Mouse (Mus musculus) embryo, embryonic 10.5 days (tissue): ENCODE measurements around the gene Gm10192.
A peak's percentile ranks its signal among the peaks of the same experiment; 100 is the strongest.
"Not testable (repeated sequence)": the region's sequence is repeated elsewhere in the genome, so short reads cannot be mapped to it uniquely, and the experiment has no call there.

Source experiments
- DNase-seq: peaks from one replicate; pipeline ENCODE4 v3.0.0-alpha.2; 2015; ENCODE audit warnings: low spot score

Gene Gm10192

DNA sequence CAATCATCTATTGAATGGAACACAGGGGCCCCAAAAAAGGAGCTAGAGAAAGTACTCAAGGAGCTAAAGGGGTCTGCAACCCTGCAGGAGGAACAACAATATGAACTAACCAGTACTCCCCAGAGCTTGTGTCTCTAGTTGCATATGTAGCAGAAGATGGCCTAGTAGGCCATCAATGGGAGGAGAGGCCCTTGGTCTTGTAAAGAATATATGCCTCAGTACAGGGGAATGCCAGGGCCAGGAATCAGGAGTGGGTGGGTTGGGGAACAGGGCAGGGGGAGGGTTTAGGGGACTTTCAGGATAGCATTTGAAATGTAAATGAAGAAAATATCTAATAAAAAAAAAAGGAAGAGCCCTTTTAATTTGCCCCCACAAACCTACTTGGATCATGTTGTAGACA is at the start of gene Gm10192:
Gene Gm10192 (minus strand): TSS at position 101 of the 400 bp plus-strand sequence.
- DNase-seq: not testable (repeated sequence)

DNA sequence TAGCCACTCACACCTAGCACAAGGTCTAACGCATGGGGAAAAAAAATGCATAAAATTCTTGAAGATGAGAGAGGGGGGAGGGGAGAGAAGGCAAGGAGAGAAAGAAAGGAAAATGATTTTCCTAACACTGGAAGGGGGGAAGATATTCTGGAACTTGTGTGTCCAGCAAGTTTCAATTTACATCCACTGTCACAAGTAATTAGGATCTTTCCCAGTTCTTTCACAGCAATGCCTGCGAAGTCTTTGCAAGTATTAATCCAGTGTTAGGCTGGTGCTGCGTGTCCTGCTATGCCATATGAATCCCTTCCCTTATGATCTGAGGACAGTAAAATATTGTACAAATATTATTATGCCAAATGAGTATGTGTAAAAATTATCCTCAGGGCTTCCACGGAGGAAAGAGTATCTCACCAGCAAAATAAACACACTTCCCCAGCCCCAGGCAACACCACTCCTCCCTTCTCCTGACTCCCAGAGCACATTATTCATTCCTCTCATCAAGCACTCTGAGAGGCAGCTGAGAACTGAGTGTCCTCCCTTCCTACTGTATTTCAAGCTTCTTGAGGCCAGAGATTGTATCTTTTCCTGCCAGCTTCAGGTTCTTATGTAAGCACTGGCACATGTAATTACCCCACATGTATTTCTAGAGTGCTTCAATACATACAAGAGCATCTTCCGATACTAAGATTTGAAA is 47.6 kb upstream of the Gm10192 start:
- peak; percentile 31 for DNase-seq

DNA sequence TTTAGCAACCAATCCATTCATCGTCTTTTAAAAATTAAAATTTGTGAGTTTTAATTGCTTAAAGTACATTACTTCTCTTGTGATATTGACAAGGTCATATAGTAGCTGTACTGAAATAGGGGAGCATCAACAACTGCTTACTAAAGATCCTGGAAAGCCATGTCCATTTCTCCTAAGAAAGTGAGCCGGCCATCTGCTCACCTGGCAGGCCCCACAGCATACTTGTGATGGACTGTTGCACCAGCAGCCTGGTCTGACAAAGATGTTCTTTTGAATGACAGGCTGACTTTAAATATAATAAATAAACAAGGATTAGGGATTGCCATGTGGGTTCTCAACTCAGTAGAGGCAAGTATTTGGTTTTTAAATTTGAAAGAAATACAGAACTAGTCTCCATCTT is 36.7 kb upstream of the Gm10192 start:
- no peak for DNase-seq

DNA sequence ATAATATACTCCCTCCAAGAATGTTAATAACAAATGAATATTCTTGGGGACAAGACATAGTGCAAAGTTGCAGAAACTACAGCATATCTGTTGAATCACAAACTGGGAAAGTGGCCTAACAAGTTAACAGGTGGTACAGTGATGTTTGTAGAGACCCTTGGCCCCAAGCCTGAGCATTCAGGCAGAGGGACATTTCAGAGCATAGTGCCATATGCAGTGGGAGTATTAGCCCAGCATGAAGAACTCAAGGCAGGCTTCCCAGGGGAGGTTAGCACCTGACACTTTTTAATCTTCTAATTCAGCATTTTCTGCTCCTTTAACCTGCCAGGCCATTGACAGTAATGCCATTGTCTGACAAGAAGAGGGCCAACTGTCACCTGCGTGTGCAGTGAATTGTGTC is 34.9 kb upstream of the Gm10192 start:
- DNase-seq: no peak

DNA sequence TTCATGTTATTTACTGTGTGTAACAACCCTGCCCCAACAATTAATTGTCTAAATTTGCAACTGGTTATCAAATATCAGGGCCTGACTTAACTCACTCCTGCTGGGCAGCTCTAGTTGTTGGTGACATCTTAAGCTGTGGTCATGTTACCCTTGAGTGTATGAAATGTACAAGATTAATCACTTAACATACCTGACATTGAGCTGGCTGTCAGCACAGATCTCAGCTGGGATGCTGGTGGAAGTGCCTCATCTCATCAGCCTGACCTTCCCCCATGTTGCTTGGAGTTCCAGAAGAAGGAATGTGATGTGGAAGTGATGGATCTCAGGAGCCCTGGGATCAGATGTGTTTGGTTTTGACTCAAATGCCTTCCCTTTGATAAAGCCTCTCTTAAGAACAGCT is 29.5 kb upstream of the Gm10192 start:
- DNase-seq: no peak

DNA sequence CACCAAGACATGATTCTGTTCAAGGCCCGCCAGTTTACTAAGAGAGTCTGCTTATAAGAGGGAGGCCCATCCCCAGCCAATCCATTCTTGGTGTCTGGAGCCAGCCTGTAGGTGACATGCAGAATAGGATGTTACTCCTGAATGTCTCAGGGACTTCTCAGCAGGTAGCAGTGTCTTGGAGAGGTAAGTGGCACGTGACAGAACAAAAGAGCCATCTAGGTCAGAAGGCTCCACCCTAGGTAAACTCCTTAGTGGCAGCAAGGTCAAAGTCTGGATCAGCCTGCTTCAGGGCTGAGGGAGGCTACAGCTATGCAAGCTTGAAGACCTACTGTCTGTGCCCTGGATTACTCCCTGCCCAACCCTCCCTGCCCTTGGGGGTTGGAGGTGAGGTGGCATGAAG is 20.0 kb upstream of the Gm10192 start:
- not testable (repeated sequence) for DNase-seq

DNA sequence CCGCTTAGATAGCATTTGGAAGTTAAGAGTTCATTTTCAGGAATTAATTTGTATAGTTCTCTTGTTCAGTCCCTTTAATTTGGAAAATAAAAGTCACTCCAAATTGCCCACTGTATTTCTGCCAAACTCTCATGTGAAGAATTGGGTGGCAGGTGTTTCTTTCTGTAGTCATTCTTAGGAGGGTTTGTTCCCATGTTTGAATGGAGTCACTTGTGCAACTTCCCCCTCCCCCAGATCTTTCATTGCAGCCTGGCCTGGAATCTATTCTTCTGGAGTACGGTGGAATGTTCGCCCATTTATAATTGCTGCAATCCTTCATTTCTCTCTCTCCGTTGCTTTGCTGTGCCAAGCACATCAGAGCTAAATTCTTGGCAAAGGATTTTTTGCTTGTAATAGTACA is 10.2 kb upstream of the Gm10192 start:
- DNase-seq: peak; percentile 42

DNA sequence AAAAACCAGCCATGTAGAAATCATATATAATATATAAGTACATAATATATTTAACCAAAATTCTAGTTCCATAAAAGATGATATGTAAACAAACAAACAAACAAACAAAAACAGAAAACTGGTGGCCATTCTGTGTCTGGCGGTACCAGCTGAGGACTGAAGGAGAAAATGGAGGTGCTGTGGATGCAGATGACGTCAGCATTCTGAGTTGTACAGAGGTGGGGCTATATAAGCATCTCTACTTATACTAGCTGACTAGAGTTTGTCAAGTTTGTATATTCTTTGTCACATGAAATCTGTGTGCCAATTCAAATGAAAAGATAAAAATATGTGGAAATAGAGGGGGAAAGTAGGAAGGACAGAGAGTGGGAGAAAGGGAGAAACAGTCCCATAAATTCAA is 9.6 kb upstream of the Gm10192 start:
- DNase-seq: peak; percentile 2

DNA sequence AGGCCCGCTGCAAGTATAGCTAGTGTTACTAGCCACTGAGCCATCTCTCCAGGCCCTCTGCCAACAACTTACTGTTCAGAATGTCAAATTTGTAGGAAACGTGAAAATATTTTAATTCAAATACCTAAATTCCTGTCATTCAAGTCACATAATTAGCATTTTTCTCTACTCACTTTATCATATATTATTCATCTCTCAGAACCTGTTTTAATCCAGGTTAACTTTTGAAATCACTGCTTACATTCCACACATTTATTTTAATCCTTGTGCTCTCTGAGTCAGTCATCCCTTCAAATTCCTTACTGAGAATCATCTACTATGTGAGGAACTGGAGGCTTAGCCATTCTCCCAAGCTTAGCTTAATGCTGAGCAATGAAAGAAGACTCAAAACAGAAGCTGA is 2.6 kb downstream of the Gm10192 start:
- no peak for DNase-seq

DNA sequence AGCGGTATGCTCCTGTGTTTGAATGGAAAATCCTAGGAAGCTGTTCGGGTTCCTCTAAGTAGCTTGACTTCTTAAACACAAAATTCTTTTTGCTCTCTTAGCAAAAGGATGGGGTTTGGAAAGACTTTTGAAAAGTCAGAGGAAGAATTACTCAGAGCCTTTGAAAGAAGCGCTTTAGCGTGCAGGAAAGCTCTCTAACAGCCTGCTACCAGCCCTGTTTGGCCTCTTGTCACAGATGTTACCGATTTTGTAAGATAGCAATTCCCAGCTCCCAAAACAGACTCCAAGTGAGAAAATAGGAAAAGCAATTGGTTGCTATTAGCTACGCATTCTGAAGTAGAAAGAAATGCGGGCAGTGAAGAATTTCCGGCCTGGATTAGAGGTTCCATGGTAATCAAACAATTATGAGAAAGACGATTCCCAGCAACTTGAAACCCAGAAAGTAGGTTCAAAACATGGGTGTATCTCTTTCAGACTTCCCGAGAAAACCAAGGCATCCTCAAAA is 26.1 kb downstream of the Gm10192 start:
- peak; percentile 51 for DNase-seq

DNA sequence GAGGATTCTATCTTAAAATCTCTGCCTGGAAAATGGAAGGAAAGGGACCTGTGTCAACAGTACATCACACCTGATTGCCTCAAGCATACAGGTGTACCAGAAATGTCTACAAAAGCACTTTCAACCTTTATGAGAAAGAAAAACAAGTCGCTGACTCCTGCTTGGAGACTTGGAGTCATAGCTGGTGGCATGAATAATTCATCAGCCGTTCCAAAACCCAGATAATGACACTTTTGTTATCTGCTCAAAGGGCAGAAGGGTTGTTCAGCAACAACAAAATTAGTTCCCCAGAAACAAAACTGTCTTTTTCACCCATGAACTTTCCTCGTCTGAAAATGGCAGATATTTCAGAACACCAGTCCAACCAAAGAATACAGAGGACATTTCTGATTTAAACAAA is 26.9 kb downstream of the Gm10192 start:
- DNase-seq: peak; percentile 20

DNA sequence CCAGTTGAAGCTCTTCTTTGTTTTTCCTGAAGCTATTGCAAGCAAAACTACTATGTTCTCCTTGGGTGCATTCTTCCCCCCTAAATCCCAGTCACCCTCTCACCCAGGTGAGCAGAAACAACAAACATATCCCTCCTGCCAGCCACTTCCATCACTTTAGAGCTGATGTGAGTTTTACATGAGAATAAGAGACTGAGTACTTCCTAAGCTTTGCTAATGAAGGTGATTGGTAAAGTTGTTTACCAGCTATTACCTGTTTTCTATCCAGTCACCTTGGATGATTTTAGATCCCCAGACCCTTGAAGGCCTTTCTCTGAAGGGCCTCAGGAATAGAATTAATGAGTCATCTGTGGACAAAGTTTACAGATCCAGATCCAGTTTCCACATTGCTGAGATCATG is 29.4 kb downstream of the Gm10192 start:
- no peak for DNase-seq

DNA sequence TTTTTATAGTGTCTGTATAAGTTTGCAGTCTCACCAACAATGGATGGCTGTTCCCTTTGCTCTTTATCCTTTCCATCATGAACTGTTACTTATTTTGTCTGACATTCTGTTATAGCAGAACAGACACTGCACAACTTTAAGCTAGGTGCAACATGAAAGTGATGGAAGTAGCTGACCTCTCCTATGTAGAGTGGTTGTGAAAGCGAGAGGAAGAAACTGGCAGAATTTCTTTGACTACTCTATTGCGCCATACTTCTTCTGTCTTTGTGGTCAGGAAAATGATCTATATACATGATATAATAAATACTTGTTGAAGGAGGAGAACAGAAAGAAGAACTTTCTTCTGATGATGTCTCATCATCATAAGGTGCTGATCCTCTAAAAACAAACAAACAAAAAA is 40.5 kb downstream of the Gm10192 start:
- no peak for DNase-seq
